ENCODE assay signal across 10 mouse cellular contexts in genomic region chr9:114921352-114922081, GRCm38 (mm10). TPM values are rescaled to one million over a fixed set of nuclear protein-coding genes. Genes with fewer than 3 reads are reported as not detected.
DNase-seq lines count a peak whose midpoint lies in the region; ATAC-seq and TF ChIP-seq lines count a peak whose summit lies in the region.
"Had no signal": no experiment of that assay in that cellular context is flagged by ENCODE, and none has a peak within 500 bp of the region (broad histone marks: within the 10 kb centered on the region; RNA-seq: fewer than 3 reads in every experiment).

No protein-coding gene starts in this region.

- ATAC-seq in kidney, postnatal 0 days (replicated peaks; ENCODE audit: low FRiP score, low read depth), result no peak
- ATAC-seq in forebrain, embryonic 12.5 days (ENCODE audit: low FRiP score), result no peak

- H3K27me3 ChIP-seq in kidney, postnatal 0 days (ENCODE audit: insufficient read depth, low read length), result no peaks in the 10 kb centered on the region
- H3K27me3 ChIP-seq in forebrain, embryonic 12.5 days, result no peaks in the 10 kb centered on the region
- H3K27me3 ChIP-seq: midbrain, embryonic 12.5 days had no signal

- 97% methylated on average over 2 of the region's 2 CpGs for WGBS in kidney, postnatal 0 days
- WGBS in forebrain, embryonic 12.5 days, result 77% methylated on average over 2 of the region's 2 CpGs

- no peak overlapping the region for H3K4me3 ChIP-seq in kidney, postnatal 0 days (replicated peaks; ENCODE audit: low read depth, low read length)
- H3K4me3 ChIP-seq in forebrain, embryonic 12.5 days (replicated peaks), result no peak overlapping the region
- H3K4me3 ChIP-seq: midbrain, embryonic 12.5 days had no signal

- TF ChIP-seq CTCF in kidney, postnatal 0 days (IDR thresholded peaks at IDR 0.05; ENCODE audit: low read depth), result peak; percentile 39; the same call in 1 of the 2 replicates

- no peak overlapping the region for H3K9ac ChIP-seq in kidney, postnatal 0 days (ENCODE audit: low read depth, low read length)
- H3K9ac ChIP-seq in forebrain, embryonic 12.5 days, result no peak overlapping the region
- H3K9ac ChIP-seq: midbrain, embryonic 12.5 days had no signal

- H3K4me2 ChIP-seq in kidney, postnatal 0 days (ENCODE audit: low read length), result no peak overlapping the region
- no peak overlapping the region for H3K4me2 ChIP-seq in forebrain, embryonic 12.5 days
- H3K4me2 ChIP-seq: midbrain, embryonic 12.5 days had no signal

- peak; percentile 40 for DNase-seq in adrenal gland, postnatal 10 days
- DNase-seq in adrenal gland, adult 8-10 months, result no peak
- DNase-seq in kidney, postnatal 0 days (ENCODE audit: low spot score), result no peak
- no peak for DNase-seq in kidney, postnatal 4 days
- peak; percentile 17 to 36 for DNase-seq in adrenal gland, postnatal 36 days
- peak; percentile 23 to 30 for DNase-seq in heart, postnatal 14 days
- DNase-seq in embryo, embryonic 9.5 days (ENCODE audit: extremely low spot score), result no peak
- DNase-seq: thymus, adult 18-20 months had no signal

- intact Hi-C loops in heart, postnatal 14 days (cut with DNase I), result no loop called here

- peaks cover 3% of the 10 kb centered on the region; the same call in 1 of the 2 replicates for H3K36me3 ChIP-seq in kidney, postnatal 0 days (ENCODE audit: insufficient read depth, low read length)
- peaks cover 9% of the 10 kb centered on the region for H3K36me3 ChIP-seq in forebrain, embryonic 12.5 days (replicated peaks)

- no peaks in the 10 kb centered on the region for H3K9me3 ChIP-seq in kidney, postnatal 0 days (replicated peaks; ENCODE audit: low read length)
- H3K9me3 ChIP-seq in forebrain, embryonic 12.5 days, result no peaks in the 10 kb centered on the region
- H3K9me3 ChIP-seq: midbrain, embryonic 12.5 days had no signal

- H3K4me1 ChIP-seq in kidney, postnatal 0 days (replicated peaks; ENCODE audit: insufficient read depth, low read length), result peaks cover 7% of the 10 kb centered on the region; the same call in 1 of the 2 replicates
- peaks cover 16% of the 10 kb centered on the region for H3K4me1 ChIP-seq in forebrain, embryonic 12.5 days

- no peak overlapping the region for H3K27ac ChIP-seq in kidney, postnatal 0 days
- H3K27ac ChIP-seq in forebrain, embryonic 12.5 days, result no peak overlapping the region
- H3K27ac ChIP-seq: midbrain, embryonic 12.5 days had no signal

RNA-seq across cellular contexts. Expression of gene Gpd1l, which starts 12.3 kb away (rescaled TPM):
- total RNA-seq in adrenal gland, postnatal 10 days (2021), result 10 to 100 TPM; 25.1 to 30.8 TPM
- 10 to 100 TPM; 30.8 to 40.4 (median 33.2) TPM for total RNA-seq in adrenal gland, adult 8-10 months (2022)
- polyA plus RNA-seq in kidney, postnatal 0 days (2015; fragmentation: Nextera tagmentation; extraction: Ambion mirVana), result 17.2 and 18.1 TPM in 2 replicates
- total RNA-seq in adrenal gland, postnatal 36 days (2021), result 10 to 100 TPM; 25.1 to 48.7 TPM
- total RNA-seq in heart, postnatal 14 days (2021), result 10 to 100 TPM; 38.0 to 38.9 TPM
- polyA plus RNA-seq in forebrain, embryonic 12.5 days (2016; fragmentation: Nextera tagmentation; extraction: Ambion mirVana), result 13.9 and 14.5 TPM in 2 replicates

RNA-seq across cellular contexts. Expression of gene Osbpl10, which starts 56.9 kb away (rescaled TPM):
- 1 to 10 TPM; 8.1 to 8.5 TPM for total RNA-seq in adrenal gland, postnatal 10 days (2021)
- total RNA-seq in adrenal gland, adult 8-10 months (2022), result 10 to 100 TPM in 1 of 4 experiments, 1 to 10 TPM in 3; 4.8 to 11.5 (median 8.3) TPM
- 2.3 and 2.8 TPM in 2 replicates for polyA plus RNA-seq in kidney, postnatal 0 days (2015; fragmentation: Nextera tagmentation; extraction: Ambion mirVana)
- total RNA-seq in adrenal gland, postnatal 36 days (2021), result 1 to 10 TPM; 4.9 to 5.2 TPM
- 1 to 10 TPM; 2.9 to 3.2 TPM for total RNA-seq in heart, postnatal 14 days (2021)
- 1.6 TPM in 2 replicates for polyA plus RNA-seq in forebrain, embryonic 12.5 days (2016; fragmentation: Nextera tagmentation; extraction: Ambion mirVana)

Comparison
In these comparisons a context has a peak if more than half of its experiments do, and no peak if none do; other contexts are left out.
1. DNase-seq: peak in adrenal gland, postnatal 10 days (single experiment), adrenal gland, postnatal 36 days (2 of 2) and heart, postnatal 14 days (2 of 2); none in adrenal gland, adult 8-10 months (single experiment), kidney, postnatal 0 days (single experiment), kidney, postnatal 4 days (0 of 2) and embryo, embryonic 9.5 days (single experiment).